Comparison of ENCODE assay signal across 11 mouse cellular contexts in the genomic region with DNA sequence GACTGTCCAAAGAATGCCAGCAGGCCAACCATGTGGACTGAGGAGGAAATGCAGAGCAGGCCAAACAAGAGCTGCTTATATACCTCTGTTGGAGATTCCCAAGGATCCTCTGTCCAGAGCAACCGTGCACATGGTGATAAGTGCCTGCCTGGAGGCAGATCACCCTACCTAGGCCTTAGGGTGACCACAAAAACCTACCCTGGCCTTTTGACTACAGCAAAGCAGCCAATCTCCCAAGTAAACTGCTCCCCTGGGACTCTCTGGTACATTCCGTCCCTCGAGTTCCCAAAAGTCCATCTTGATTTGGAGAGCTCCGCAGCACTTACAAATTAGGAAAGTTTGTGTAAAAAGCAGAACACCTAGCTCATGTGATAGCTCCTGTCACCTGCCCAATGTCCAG.
"Had no signal": no experiment of that assay in that cellular context is flagged by ENCODE, and none has a peak within 500 bp of the region (broad histone marks: within the 10 kb centered on the region; RNA-seq: fewer than 3 reads in every experiment).

No protein-coding gene starts in this region.

- H3K4me3 ChIP-seq: limb, embryonic 13.5 days; midbrain, embryonic 15.5 days; stomach, embryonic 15.5 days had no signal

- H3K27me3 ChIP-seq: limb, embryonic 13.5 days; midbrain, embryonic 15.5 days; stomach, embryonic 15.5 days had no signal

- H3K36me3 ChIP-seq: limb, embryonic 13.5 days; midbrain, embryonic 15.5 days; stomach, embryonic 15.5 days had no signal

- H3K27ac ChIP-seq: limb, embryonic 13.5 days; liver, embryonic 14.5 days; macrophage; midbrain, embryonic 15.5 days; stomach, embryonic 15.5 days had no signal

- DNase-seq: kidney, postnatal 10 days; left cerebral cortex, postnatal 4 days; lung, adult 2 months; lung, postnatal 10 days; right cerebral cortex, postnatal 14 days; thymus, postnatal 4 days had no signal
